Mouse (Mus musculus): Measurements from ENCODE around the gene Bcat2.

Gene Bcat2

GRCm38 (mm10) chr7:45587631-45588592, 18.0 kb downstream of the Bcat2 start:
- no peak for DNase-seq (ENCODE audit: low read depth, low spot score)

- DNase-seq (ENCODE audit: low read depth, low spot score) = peak; percentile 82
Observed at GRCm38 (mm10) chr7:45589173-45589572, 19.2 kb downstream of the Bcat2 start.

GRCm38 (mm10) chr7:45589898-45590297, 19.9 kb downstream of the Bcat2 start:
- no peak for DNase-seq (ENCODE audit: low read depth, low spot score)

- no peak for DNase-seq (ENCODE audit: low read depth, low spot score)
Observed at GRCm38 (mm10) chr7:45590874-45591273, 20.9 kb downstream of the Bcat2 start.

GRCm38 (mm10) chr7:45591880-45592279, 21.9 kb downstream of the Bcat2 start:
- DNase-seq (ENCODE audit: low read depth, low spot score) = no peak

- peak; percentile 47 for DNase-seq (ENCODE audit: low read depth, low spot score)
Observed at GRCm38 (mm10) chr7:45593118-45593815, 23.3 kb downstream of the Bcat2 start.

DNA sequence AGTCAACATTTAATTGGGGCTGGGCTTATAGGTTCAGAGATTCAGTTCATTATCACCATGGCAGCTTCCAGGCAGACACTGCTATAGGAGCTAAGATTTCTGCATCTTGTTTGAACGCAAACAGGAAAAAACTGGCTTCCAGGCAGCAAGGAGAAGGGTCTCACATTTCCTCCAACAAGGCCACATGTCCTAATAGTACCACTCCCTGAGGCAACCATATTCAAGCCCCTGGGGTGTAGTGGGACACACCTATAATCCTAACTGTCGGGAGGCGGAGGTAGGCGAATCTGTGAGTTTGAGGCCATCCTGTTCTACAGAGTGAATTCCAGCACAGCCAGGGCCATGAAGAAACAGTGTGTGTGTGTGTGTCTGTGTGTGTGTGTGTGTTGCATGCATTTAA, 25.2 kb downstream of the Bcat2 start:
- DNase-seq (ENCODE audit: low read depth, low spot score) = no peak

- DNase-seq (ENCODE audit: low read depth, low spot score) = no peak
Observed at GRCm38 (mm10) chr7:45596107-45596506, 26.2 kb downstream of the Bcat2 start.

- no peak for DNase-seq (ENCODE audit: low read depth, low spot score)
Observed at GRCm38 (mm10) chr7:45597013-45597412, 27.1 kb downstream of the Bcat2 start.

DNA sequence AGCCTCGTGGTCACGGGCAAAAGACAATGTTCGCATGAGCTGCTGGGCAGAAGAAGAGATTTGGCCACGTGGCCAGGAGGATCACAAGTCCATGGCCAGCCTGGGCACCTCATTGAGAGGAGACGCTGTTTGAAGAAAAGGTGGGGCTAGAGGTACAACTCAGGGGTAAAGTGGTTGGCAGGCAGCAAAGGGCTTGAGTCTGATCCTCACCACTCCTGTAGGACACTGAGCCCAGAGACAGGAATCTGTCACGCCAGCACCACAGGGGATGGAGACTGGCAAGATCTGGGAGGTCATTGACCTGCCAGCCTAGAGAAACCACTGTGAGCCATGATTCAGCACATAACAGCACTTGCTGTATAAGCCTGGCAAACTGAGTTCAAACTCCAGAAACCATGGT, 27.6 kb downstream of the Bcat2 start:
- no peak for DNase-seq (ENCODE audit: low read depth, low spot score)

- no peak for DNase-seq (ENCODE audit: low read depth, low spot score)
Observed at GRCm38 (mm10) chr7:45598960-45599879, 29.3 kb downstream of the Bcat2 start.

DNA sequence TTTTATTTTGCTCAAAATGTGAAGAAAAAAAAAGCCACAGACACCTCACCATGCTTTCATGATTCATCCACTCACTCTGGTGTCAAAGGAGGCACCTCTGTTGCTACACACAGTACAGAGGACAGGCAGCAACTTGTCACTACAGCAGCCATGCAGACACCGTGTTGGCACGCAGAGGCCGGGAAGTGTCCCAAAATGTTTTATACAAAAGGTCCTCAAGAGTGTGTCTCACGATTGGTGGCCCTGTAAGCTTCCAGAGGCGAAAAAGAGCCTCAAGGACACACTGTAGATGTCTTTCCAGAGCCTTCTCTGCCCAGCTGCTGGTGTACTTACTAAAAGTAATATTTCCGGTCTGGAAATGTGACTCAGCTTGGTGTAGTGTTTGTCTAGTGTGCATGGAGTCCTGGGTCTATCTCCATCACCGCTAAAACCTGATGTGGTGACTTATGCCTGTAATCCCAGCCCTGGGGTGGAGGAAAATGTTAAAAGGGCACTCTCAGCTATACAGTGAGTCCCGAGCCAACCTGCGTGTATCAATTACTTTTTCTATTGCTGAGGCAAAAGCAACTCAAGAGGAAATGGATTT, 35.8 kb downstream of the Bcat2 start:
- DNase-seq (ENCODE audit: low read depth, low spot score) = no peak

DNA sequence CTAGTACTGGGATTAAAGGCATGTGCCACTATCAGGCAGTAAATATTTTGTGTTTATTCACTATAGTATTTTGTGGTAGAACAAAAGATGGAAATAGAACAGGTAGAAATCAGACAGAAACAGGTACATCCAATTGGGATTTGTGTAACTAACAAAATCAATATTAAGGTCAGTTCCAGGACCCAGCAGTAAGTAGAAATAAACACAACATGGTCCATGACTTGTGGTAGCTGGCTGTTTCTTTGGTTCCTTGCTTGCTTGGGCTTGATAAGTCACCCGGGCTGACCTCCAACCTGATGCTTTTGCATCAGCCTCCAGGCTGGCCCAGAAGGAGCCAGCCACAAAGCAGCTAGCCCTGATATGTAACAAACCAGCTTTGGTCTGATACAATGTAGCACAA, 39.6 kb downstream of the Bcat2 start:
- no peak for DNase-seq (ENCODE audit: low read depth, low spot score)

- DNase-seq (ENCODE audit: low read depth, low spot score) = no peak
Observed at GRCm38 (mm10) chr7:45616277-45616676, 46.3 kb downstream of the Bcat2 start.

DNA sequence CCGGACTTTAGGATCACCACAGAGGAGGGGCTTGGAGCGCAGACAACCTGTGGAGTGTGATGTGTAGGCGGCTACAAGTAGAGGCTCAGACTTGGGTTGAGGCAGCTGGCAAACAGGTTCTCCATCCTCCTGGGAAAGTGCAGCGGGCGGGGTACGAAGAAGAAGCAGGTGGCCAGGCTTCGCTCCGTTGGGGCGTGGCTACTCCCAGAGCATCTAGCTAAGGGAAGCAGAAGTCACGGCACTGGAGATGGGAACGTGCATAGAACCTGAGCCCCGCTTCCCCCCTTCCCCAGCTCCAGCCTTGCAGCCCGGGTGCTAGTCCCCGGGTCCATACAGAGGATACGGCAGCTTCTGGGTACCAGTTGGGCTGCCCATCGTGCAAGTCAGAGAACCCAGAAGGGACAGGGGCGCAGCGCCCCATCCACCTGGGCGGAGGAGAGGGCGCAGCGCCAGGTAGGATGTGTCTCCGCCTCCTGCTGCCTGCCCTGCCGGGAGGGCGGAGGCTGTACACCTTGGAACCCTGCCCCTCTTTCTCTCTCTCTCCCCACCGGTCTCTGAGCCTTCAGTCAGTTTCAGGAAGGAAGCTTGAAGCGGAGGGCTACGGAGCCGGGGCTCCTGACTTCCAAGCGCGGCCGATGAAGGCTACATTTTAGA, 47.2 kb downstream of the Bcat2 start, which contains the start of gene Fut1:
Fut1 (plus strand) TSS at position 248 of the 654 bp plus-strand sequence.
- no peak for DNase-seq (ENCODE audit: low read depth, low spot score)

DNA sequence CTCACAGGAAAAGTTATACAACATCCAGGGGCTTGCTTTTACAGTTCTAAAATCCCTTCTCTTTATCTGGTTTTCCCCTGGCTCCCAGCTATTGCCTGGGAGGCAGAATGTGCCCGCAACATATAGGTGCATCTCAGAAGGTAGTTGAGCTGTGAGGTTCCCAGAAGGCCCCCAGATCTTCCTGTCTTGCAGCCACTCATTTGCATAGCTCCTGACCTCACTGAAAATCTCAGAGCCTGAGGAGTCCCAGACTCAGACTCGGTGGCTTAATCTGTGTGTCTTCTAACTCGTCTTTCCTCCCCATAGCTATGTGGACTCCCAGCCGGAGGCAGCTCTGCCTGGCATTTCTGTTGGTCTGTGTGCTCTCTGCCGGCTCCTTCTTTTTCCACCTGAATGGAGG, 48.4 kb downstream of the Bcat2 start:
- DNase-seq (ENCODE audit: low read depth, low spot score) = no peak

DNA sequence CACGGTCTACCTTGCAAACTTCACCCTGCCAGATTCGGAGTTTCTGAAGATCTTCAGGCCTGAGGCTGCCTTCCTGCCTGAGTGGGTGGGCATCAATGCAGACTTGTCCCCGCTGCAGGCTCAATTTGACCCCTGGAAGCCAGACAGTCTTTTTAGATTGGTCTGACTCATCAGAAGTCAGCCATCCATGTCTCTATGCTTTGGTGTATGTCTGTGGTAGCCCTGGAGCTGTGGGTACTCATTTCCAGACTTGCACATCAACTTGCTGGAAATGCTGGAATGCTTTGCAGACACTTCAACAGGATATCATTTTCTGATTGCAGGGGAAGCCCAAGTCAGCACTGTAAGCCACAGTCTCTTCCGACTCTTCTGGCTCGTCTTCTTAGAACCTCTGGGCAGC, 49.6 kb downstream of the Bcat2 start:
- no peak for DNase-seq (ENCODE audit: low read depth, low spot score)

GRCm38 (mm10) chr7:45621443-45621842, 51.5 kb downstream of the Bcat2 start, which contains the start of gene Izumo1:
Gene Izumo1 (plus strand): TSS chr7:45621811.
- no peak for DNase-seq (ENCODE audit: low read depth, low spot score)

DNA sequence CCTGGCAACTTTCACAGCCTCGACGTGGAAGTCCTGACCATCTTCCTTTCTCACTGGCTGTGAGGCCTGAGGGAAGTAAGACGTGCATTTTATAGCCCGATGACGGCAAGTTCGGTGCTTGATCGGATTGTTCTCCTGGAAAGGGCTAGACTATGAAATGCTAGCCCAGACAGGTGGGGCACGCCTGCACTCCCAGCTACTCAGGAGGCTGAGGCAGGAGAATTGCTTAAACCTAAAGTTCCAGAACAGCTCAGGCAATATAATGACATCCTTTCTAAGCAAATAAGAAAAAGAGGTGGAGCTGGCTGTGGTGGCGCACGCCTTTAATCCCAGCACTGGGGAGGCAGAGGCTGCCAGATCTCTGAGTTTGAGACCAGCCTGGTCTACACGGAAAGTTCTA, 53.6 kb downstream of the Bcat2 start:
- no peak for DNase-seq (ENCODE audit: low read depth, low spot score)

DNA sequence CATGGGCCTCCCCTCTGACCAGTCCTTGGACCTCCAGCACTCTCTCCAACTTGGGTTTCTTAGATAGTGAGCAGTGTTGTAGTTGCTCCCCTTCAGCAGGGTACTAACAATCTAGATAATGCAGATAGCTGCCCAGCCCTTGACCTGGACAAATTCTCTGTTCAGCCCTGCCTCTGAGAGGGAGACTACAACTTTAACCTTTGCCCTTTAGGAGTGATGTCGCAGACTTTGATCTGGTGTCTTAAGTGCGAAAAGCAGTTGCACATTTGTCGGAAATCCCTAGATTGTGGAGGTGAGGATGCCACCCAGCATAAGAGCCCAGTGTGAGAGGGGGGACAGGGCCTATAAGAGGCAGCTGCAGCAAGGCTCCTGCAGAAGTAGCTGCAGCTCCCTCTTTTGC, 54.8 kb downstream of the Bcat2 start:
- no peak for DNase-seq (ENCODE audit: low read depth, low spot score)

- DNase-seq (ENCODE audit: low read depth, low spot score) = no peak
Observed at GRCm38 (mm10) chr7:45625481-45625880, 55.5 kb downstream of the Bcat2 start.

Data from retina, postnatal 7 days (tissue).